Mouse (Mus musculus) cerebellum, adult 2 months (tissue): ENCODE data around the gene Edn2.

ENCODE experiments used
- CTCF ChIP-seq: fragments of 200-500 bp; IDR thresholded peaks from 2 replicates; pipeline ENCODE4 v1.5.1; 2011; ENCODE audit warnings: low read depth, mild to moderate bottlenecking, control low read depth, low read length, moderate library complexity, borderline replicate concordance; ENCODE audit not compliant: insufficient read depth
- POLR2A ChIP-seq: fragments of 200-500 bp; IDR thresholded peaks from 2 replicates; pipeline ENCODE4 v1.6.1; 2011; ENCODE audit warnings: low read length, control low read depth, borderline replicate concordance; ENCODE audit not compliant: insufficient read depth

- TF ChIP-seq POLR2A (no peak), CTCF (peak; percentile 65; the same call in 1 of the 2 replicates)
Observed at GRCm38 (mm10) chr4:120149142-120149524, 11.9 kb upstream of the Edn2 start.
